Mouse (Mus musculus) G1E (cell line): Measurements from ENCODE around the gene Gpx4.
"Not testable (repeated sequence)": the region's sequence is repeated elsewhere in the genome, so short reads cannot be mapped to it uniquely, and the experiment has no call there.

ENCODE experiments used
- CTCF ChIP-seq: IDR thresholded peaks from 2 replicates; pipeline ENCODE4 v1.5.1; 2012; ENCODE audit warnings: low read depth, low read length, inconsistent platforms, mixed read lengths
- GATA1 ChIP-seq: IDR thresholded peaks from 2 replicates; pipeline ENCODE4 v1.6.1; 2012; ENCODE audit warnings: borderline replicate concordance, low read length, inconsistent platforms, mixed read lengths
- GATA2 ChIP-seq: IDR thresholded peaks from 2 replicates; pipeline ENCODE4 v1.6.1; 2012; ENCODE audit warnings: low read depth, low read length, inconsistent platforms, borderline replicate concordance
- TAL1 ChIP-seq: conservative IDR thresholded peaks from 2 replicates; pipeline ENCODE4 v1.6.1; 2012; ENCODE audit warnings: low read depth, low read length, inconsistent platforms, mixed read lengths

DNA sequence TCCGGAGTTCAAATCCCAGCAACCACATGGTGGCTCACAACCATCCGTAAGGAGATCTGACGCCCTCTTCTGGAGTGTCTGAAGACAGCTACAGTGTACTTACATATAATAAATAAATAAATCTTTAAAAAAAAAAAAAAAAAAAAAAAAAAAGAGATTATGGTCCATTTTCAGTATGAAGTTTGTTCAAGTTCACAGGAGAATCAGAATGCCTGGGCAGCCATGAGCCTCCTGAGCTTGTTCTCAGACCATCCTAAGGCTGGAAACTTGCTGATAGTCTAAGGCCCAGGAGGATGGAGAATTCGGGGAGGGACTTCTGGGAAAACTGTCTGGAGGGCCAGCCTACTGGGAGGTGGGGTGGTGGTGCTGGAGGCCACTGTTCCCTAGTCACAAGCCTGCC, 1.6 kb upstream of the Gpx4 start:
- TF ChIP-seq CTCF, GATA1, TAL1, GATA2: not testable (repeated sequence)
